Mouse (Mus musculus): ENCODE measurements around the gene Smad3. TPM values are rescaled to one million over a fixed set of nuclear protein-coding genes. Genes with fewer than 3 reads are reported as not detected.

Smad3 gene
- polyA plus RNA-seq, 1 experiment from 2014 or later: 11.6 TPM

DNA sequence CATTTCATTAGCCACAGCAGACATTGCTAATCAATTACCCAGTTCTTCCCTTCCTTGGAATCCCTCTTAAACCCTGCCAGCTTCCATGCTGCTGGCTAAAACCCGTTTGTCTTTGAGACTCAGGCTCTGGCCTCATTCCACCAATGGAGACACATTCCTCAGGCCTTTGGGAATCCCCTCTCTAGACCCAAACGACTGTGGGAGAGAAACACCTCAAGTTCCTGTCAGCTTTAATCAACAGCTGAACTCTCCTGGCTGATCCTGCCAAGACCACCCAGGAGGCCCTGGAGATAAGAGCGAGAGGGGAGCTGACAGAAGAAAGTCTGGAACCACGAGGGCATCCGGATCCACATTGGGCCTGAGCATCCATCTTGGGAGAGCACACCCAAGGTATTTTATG lies 13.9 kb upstream of the Smad3 start:
- Histone ChIP-seq H3K4me1 (replicated peaks) (peaks cover 16% of the 10 kb centered on the region), H3K9ac (no peak overlapping the region), H3K36me3 (no peaks in the 10 kb centered on the region), H3K27ac (no peak overlapping the region), H3K27me3 (0 out of 2 replicates have a peak, but pooled peaks cover 3% of the 10 kb centered on the region), H3K4me3 (no peak overlapping the region), H3K9me3 (replicated peaks) (peaks cover 3% of the 10 kb centered on the region; the same call in 1 of the 2 replicates), H3K4me2 (no peak overlapping the region)
- WGBS: 23% methylated on average over 5 of the region's 5 CpGs
- ATAC-seq (replicated peaks; ENCODE audit: insufficient number of reproducible peaks, insufficient read depth, low FRiP score, low read depth): no peak

DNA sequence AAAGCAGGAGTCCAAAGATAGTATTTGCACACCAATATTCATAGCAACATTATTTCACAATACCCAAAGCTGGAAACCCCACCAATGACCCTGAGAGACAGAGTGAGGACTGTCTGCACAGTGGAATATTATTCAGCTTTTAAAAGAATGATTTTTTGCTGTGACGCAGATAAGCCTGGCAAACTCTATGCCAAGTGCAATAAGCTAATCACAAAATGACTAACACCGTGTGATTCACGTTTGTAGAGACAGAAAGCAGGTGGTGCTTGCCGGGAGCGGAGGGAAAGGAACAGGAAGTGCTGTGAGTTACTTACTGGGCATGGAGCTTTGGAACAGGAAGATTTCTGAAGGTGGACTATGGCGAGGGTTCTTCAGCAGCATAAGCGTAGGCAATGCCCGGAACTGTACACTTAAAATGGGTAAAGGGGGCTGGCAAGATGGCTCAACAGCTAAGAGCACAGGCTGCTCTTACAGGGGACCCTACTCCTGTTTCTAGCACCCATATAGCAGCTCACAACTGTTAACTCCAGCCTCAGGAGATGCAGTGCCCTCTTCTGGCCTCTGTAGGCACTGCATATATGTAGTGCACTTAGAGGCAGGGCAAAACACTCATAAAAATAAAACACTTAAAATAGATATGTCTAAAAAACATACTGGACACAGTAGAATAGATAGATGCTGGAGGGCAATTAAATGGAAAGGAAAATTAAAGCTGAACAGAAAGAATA lies 3.7 kb upstream of the Smad3 start:
- Histone ChIP-seq H3K27ac (no peak overlapping the region), H3K4me3 (no peak overlapping the region), H3K36me3 (no peaks in the 10 kb centered on the region), H3K4me1 (replicated peaks) (peaks cover 14% of the 10 kb centered on the region), H3K9ac (no peak overlapping the region), H3K4me2 (no peak overlapping the region), H3K27me3 (no peaks in the 10 kb centered on the region), H3K9me3 (replicated peaks) (no peaks in the 10 kb centered on the region)
- 84% methylated on average over 8 of the region's 8 CpGs for WGBS
- ATAC-seq (replicated peaks; ENCODE audit: insufficient number of reproducible peaks, insufficient read depth, low FRiP score, low read depth): no peak

DNA sequence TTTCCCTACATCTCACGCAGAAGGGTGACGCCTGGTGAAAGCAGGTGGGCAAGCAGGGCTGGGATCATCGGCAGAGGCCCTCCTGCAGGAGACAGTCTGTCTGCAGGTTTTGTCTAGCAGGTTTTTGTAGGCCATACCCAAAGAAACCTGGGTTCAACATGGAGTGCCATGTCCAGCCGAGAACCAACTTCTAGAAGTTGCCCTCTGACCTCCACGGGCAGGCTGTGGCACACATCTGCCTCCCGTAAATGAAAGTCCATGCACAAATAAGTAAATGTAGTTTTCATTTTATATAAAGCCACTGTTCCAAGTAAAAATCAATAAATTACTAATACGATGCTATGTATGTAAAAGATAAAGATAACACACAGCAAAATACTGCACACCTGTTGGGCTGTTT lies 3.0 kb upstream of the Smad3 start:
- no peaks in the 10 kb centered on the region for H3K9me3 ChIP-seq (replicated peaks)
- 94% methylated on average over 7 of the region's 7 CpGs for WGBS
- no peaks in the 10 kb centered on the region for H3K27me3 ChIP-seq
- peaks cover 22% of the 10 kb centered on the region for H3K4me1 ChIP-seq (replicated peaks)
- H3K9ac ChIP-seq: no peak overlapping the region
- no peak overlapping the region for H3K4me3 ChIP-seq
- no peak overlapping the region for H3K4me2 ChIP-seq
- no peaks in the 10 kb centered on the region for H3K36me3 ChIP-seq
- no peak overlapping the region for H3K27ac ChIP-seq
- no peak for ATAC-seq (replicated peaks; ENCODE audit: insufficient number of reproducible peaks, insufficient read depth, low FRiP score, low read depth)

DNA sequence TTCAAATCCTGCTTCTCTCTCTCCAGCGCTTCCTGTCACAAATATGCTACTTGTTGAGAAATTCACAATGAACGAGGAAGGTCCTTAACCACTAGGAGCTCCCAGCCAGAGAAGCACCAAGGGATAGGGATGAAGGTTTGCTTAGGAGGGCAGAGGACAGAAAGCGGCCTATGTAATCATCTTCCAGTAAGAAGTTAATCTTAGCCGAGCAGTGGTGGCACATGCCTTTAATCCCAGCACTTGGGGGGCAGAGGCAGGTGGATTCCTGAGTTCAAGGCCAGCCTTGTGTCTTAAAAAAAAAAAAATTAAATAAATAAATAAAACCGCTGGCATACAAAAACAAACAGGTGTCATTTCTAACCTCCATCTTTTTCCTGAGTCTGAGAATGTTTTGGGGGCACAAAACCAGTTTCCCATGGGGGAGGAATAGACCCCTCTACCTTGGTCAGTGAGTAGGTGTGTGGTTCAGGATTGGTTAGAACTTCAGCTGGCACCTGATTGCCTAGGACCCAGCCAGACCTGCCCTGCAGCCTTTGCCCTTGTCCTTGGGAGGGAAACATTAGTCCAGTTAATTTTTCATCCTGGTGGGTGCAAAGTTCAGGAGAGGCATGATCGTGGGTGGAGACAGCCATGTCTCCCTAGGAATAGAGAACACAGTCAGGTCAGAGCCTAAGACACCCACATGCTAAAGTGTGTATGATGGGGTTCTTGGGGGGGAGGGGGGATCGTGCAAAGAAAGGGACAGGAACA lies 2.4 kb upstream of the Smad3 start:
- Histone ChIP-seq H3K27me3 (no peaks in the 10 kb centered on the region), H3K4me1 (replicated peaks) (peaks cover 28% of the 10 kb centered on the region), H3K4me2 (no peak overlapping the region), H3K4me3 (no peak overlapping the region), H3K9me3 (replicated peaks) (no peaks in the 10 kb centered on the region), H3K27ac (no peak overlapping the region), H3K9ac (no peak overlapping the region), H3K36me3 (no peaks in the 10 kb centered on the region)
- ATAC-seq (replicated peaks; ENCODE audit: insufficient number of reproducible peaks, insufficient read depth, low FRiP score, low read depth): no peak
- WGBS: 82% methylated on average over 7 of the region's 7 CpGs

DNA sequence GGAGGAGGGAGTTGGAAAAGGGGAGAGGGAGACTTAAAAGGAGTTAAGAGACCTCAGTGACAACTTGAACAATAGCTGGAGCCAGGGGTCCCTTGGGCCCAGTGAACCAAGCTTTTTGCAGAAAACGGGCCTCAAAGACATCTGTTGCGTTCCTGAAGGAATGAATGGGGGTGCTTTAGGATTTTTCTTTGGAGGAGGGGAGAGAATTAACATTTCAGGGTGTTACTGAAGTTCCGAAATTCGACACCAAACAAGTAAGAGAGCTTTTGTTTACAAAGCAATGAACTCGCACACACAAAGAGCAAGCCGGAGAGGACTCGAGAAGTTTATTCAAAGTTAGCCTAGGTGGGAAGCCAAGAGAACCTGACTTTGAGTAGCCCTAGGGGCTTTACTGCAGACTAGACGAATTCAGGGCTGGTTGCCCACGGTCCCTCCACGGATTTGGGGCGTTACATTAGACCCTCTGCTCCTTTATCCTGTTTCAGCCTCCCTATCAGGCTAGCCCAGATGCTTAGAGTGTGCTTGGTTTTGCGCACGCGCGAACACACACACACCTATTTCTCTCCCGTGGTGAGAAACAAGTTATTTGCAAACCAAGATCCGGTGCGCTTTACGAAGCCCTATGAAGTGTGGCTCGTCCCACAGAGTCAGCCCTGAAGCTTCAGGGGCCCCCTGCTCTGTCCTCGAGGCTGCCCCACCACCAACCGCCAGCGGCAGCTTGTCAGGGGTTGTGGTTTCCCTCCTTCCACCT lies 1.0 kb upstream of the Smad3 start:
- WGBS: 5% methylated on average over 23 of the region's 23 CpGs
- H3K36me3 ChIP-seq: no peaks in the 10 kb centered on the region
- peak overlapping the region; percentile 93 for H3K9ac ChIP-seq
- H3K27ac ChIP-seq: peak overlapping the region; percentile 98
- H3K4me1 ChIP-seq (replicated peaks): peaks cover 41% of the 10 kb centered on the region
- peak overlapping the region; percentile 76 for H3K4me2 ChIP-seq
- ATAC-seq (replicated peaks; ENCODE audit: insufficient number of reproducible peaks, insufficient read depth, low FRiP score, low read depth): no peak
- H3K4me3 ChIP-seq: peak overlapping the region; percentile 89
- H3K27me3 ChIP-seq: no peaks in the 10 kb centered on the region
- no peaks in the 10 kb centered on the region for H3K9me3 ChIP-seq (replicated peaks)

DNA sequence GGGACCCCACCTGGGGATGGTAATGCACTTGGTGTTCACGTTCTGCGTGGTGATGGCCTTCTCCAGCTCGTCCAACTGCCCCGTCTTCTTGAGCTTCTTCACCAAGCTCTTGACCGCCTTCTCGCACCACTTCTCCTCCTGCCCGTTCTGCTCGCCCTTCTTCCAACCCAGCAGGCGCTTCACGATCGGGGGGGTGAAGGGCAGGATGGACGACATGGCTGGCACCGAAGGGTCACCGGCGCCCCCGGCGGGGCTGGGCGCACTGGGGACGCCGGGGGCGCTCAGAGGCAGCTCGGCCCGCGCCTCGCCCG lies 377 bp downstream of the Smad3 start:
- H3K9me3 ChIP-seq (replicated peaks): no peaks in the 10 kb centered on the region

DNA sequence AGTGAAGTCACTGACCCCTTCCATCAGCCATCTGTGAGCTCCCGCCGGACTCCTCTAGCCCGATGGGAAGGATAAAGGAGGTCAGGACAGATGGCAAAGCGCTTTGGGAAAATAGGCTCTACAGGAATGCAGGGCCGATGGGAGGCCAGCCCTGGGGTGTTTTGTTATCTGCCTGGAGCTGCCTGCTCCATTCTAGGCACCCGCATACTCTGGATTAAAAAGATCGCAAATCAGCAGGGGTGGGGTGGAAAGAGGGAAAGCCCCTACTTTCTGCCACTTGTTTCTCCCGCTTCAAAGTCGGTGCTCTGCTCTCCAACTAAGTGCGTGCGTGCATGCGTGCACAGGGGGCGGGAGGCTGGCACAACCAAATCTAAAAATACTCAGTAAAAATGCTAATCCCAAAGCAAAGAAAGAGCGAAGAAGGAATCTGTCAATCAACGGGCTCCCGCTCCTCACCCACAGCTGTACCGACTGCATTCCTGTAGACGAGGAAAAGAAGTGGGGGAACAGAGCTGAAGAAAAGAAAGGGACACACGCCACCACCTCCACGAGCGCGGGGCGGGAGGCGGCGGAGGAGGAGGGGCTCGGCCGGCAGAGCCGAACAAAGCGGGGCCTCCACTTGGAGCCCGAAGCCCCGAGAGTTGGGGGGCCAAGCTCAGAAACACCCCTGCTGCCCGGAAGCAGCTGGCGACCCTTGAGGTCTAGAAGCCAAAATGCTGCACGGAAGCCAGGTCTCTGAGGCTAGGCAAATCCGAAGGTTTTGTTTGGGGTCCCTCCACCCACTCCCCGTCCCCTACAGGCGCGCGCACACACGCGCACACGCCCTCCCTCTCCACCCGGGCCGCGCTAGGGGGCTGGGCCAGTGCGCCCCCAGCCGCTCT lies 973 bp downstream of the Smad3 start:
- Histone ChIP-seq H3K36me3 (no peaks in the 10 kb centered on the region), H3K4me3 (peak overlapping the region; percentile 89), H3K4me1 (replicated peaks) (peaks cover 59% of the 10 kb centered on the region), H3K9me3 (replicated peaks) (no peaks in the 10 kb centered on the region), H3K4me2 (peak overlapping the region; percentile 76), H3K9ac (peak overlapping the region; percentile 93), H3K27ac (peak overlapping the region; percentile 98), H3K27me3 (no peaks in the 10 kb centered on the region)
- 1% methylated on average over 47 of the region's 47 CpGs for WGBS
- peak; percentile 42 for ATAC-seq (replicated peaks; ENCODE audit: insufficient number of reproducible peaks, insufficient read depth, low FRiP score, low read depth)

More for the DNA sequence above, 377 bp downstream of the Smad3 start:
- Histone ChIP-seq H3K27ac (peak overlapping the region; percentile 98), H3K4me1 (replicated peaks) (peaks cover 55% of the 10 kb centered on the region), H3K4me2 (peak overlapping the region; percentile 76), H3K4me3 (peak overlapping the region; percentile 89), H3K9ac (peak overlapping the region; percentile 93), H3K27me3 (no peaks in the 10 kb centered on the region), H3K36me3 (no peaks in the 10 kb centered on the region)
- WGBS: under 1% methylated on average over 26 of the region's 26 CpGs
- peak; percentile 7; the same call in 1 of the 2 replicates for ATAC-seq (replicated peaks; ENCODE audit: insufficient number of reproducible peaks, insufficient read depth, low FRiP score, low read depth)

GRCm38 (mm10) chr9:63755671-63756543 lies 1.9 kb downstream of the Smad3 start:
- peaks cover 64% of the 10 kb centered on the region for H3K4me1 ChIP-seq (replicated peaks)
- H3K4me2 ChIP-seq: peak overlapping the region; percentile 76
- no peaks in the 10 kb centered on the region for H3K36me3 ChIP-seq
- H3K27me3 ChIP-seq: no peaks in the 10 kb centered on the region
- no peak for ATAC-seq (replicated peaks; ENCODE audit: insufficient number of reproducible peaks, insufficient read depth, low FRiP score, low read depth)
- 15% methylated on average over 15 of the region's 15 CpGs for WGBS
- peak overlapping the region; percentile 93 for H3K9ac ChIP-seq
- peak overlapping the region; percentile 89 for H3K4me3 ChIP-seq
- H3K9me3 ChIP-seq (replicated peaks): no peaks in the 10 kb centered on the region
- H3K27ac ChIP-seq: peak overlapping the region; percentile 98

DNA sequence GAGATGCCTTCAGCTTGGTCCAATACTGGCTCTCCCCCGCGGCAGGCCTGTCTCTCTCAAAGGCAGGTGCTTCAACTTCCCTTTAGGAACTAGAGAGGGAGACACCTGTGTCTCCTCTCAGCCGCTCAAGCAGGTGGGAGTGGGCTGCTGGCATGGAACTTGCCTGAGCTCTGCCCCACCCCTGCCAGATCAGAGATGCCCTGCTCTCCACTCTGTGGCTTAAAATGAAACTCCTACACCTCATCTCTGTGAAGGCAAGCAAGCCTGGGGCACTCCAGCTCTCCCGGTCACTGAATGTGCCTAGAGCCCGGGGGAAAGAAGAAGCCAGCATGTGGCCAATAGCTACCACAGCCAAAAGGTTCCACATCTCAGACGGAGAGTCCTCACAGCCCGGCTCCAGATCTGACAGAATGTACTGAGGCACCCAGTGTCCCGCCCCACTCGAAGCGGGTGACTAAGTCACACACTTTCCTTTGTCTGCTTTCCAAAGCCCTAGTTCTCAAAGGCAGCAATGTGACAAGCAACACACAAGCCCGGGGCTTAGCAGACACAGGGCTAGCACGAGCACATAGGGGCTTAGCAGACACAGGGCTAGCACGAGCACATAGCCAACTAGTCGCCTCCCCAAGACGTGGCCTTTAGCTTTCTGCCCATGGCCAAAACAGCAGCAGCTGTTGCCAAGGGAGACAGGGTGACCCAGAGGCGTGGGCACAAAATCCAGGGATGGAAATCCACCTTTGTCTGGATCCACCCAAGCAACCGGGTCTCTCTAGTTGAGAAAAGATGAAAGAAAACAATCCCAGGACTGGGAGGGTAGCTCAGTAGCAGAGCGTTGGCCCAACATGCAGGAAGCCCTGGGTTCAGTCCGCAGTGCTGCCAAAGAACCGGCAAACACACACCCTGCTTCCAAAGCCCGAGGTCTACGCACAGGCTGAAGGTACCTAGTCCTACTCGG lies 3.0 kb downstream of the Smad3 start:
- Histone ChIP-seq H3K27ac (peak overlapping the region; percentile 98), H3K4me2 (peak overlapping the region; percentile 76), H3K9ac (peak overlapping the region; percentile 93), H3K4me1 (replicated peaks) (peaks cover 74% of the 10 kb centered on the region), H3K36me3 (no peaks in the 10 kb centered on the region), H3K9me3 (replicated peaks) (no peaks in the 10 kb centered on the region), H3K27me3 (no peaks in the 10 kb centered on the region), H3K4me3 (peak overlapping the region; percentile 89)
- WGBS: 39% methylated on average over 23 of the region's 23 CpGs
- no peak for ATAC-seq (replicated peaks; ENCODE audit: insufficient number of reproducible peaks, insufficient read depth, low FRiP score, low read depth)
